Mouse (Mus musculus) MEL (cell line): ENCODE results near the gene Bcas3. TPM values are rescaled to one million over a fixed set of nuclear protein-coding genes. Genes with fewer than 3 reads are reported as not detected.

Experiments
- DNase-seq: peaks from one replicate; pipeline ENCODE4 v3.0.0; 2011; ENCODE audit warnings: low read depth, low spot score
- H3K27ac ChIP-seq: 2 replicates; pipeline ENCODE4 v1.5.1; 2012; ENCODE audit warnings: low read depth, mild to moderate bottlenecking, control low read depth, low read length, moderate library complexity; ENCODE audit not compliant: control insufficient read depth
- H3K27me3 ChIP-seq, 2 experiments: fragments of 150-350 bp in 1 of 2; sonication (generic) in 1 of 2; 2 replicates each; pipeline ENCODE4 v1.6.1; 2012; ENCODE audit warnings: low read length in 2 of 2, mild to moderate bottlenecking in 2 of 2, improper control_type of control experiment in 1 of 2, moderate library complexity in 1 of 2; ENCODE audit not compliant: insufficient read depth in 2 of 2, control insufficient read depth in 1 of 2
- H3K36me3 ChIP-seq, 2 experiments: 2 replicates each; pipeline ENCODE4 v1.6.1; 2012 to 2014; ENCODE audit warnings: low read length in 2 of 2, improper control_type of control experiment in 1 of 2, inconsistent platforms in 1 of 2, mild to moderate bottlenecking in 1 of 2; ENCODE audit not compliant: insufficient read depth in 2 of 2, control insufficient read depth in 1 of 2
- H3K4me1 ChIP-seq, 2 experiments: fragments of 150-350 bp in 1 of 2; sonication (generic) in 1 of 2; 2 replicates each; pipeline ENCODE4 v1.6.1; 2012; ENCODE audit warnings: low read length in 2 of 2, improper control_type of control experiment in 1 of 2, mild to moderate bottlenecking in 1 of 2; ENCODE audit not compliant: insufficient read depth in 2 of 2, control insufficient read depth in 1 of 2
- H3K4me3 ChIP-seq, 2 experiments: fragments of 150-350 bp in 1 of 2; sonication (generic) in 1 of 2; 2 replicates each; pipeline ENCODE4 v1.5.1; 2012; ENCODE audit warnings: low read depth in 2 of 2, low read length in 2 of 2, mild to moderate bottlenecking in 2 of 2, moderate library complexity in 2 of 2, control low read depth in 1 of 2, improper control_type of control experiment in 1 of 2; ENCODE audit not compliant: control insufficient read depth in 1 of 2, insufficient read depth in 1 of 2
- H3K79me2 ChIP-seq: 2 replicates; pipeline ENCODE4 v1.6.1; 2012; ENCODE audit warnings: mild to moderate bottlenecking, low read length, moderate library complexity; ENCODE audit not compliant: control insufficient read depth, poor library complexity, insufficient read depth
- H3K9ac ChIP-seq: 2 replicates; pipeline ENCODE4 v1.6.1; 2012; ENCODE audit warnings: low read depth, mild to moderate bottlenecking, control low read depth, low read length, moderate library complexity; ENCODE audit not compliant: control insufficient read depth, poor library complexity, severe bottlenecking
- H3K9me3 ChIP-seq: fragments of 150-350 bp; sonication (generic); replicated peaks from 2 replicates; pipeline ENCODE4 v1.6.1; 2012; ENCODE audit warnings: mild to moderate bottlenecking, low read length, improper control_type of control experiment, moderate library complexity; ENCODE audit not compliant: insufficient read depth
- CHD2 ChIP-seq: IDR thresholded peaks from 2 replicates; pipeline ENCODE4 v1.6.1; 2011; ENCODE audit warnings: low read length, improper control_type of control experiment
- CTCF ChIP-seq, 3 experiments: IDR thresholded peaks in 2 of 3; conservative IDR thresholded peaks in 1 of 3; 2 replicates each; pipeline ENCODE4 v1.5.1; 2011 to 2012; ENCODE audit warnings: low read length in 3 of 3, low read depth in 2 of 3, mild to moderate bottlenecking in 2 of 3, improper control_type of control experiment in 1 of 3, inconsistent platforms in 1 of 3, mixed read lengths in 1 of 3, moderate library complexity in 1 of 3; ENCODE audit not compliant: control insufficient read depth in 1 of 3, insufficient read depth in 1 of 3, poor library complexity in 1 of 3, severe bottlenecking in 1 of 3
- E2F4 ChIP-seq: IDR thresholded peaks from 2 replicates; pipeline ENCODE4 v1.6.1; 2011; ENCODE audit warnings: low read depth, low read length, improper control_type of control experiment, borderline replicate concordance
- ETS1 ChIP-seq: IDR thresholded peaks from 2 replicates; pipeline ENCODE4 v1.6.1; 2012; ENCODE audit warnings: low read depth, mild to moderate bottlenecking, inconsistent platforms, low read length, improper control_type of control experiment, moderate library complexity
- GABPA ChIP-seq: IDR thresholded peaks from 2 replicates; pipeline ENCODE4 v1.6.1; 2012; ENCODE audit warnings: low read depth, mild to moderate bottlenecking, inconsistent platforms, low read length, improper control_type of control experiment, moderate library complexity
- JUND ChIP-seq: IDR thresholded peaks from 2 replicates; pipeline ENCODE4 v1.6.1; 2011; ENCODE audit warnings: low read depth, mild to moderate bottlenecking, improper control_type of control experiment, low read length
- KAT2A ChIP-seq: conservative IDR thresholded peaks from 2 replicates; pipeline ENCODE4 v1.6.1; 2012; ENCODE audit warnings: low read depth, low read length, improper control_type of control experiment, inconsistent platforms
- MAFK ChIP-seq: IDR thresholded peaks from 2 replicates; pipeline ENCODE4 v1.6.1; 2011; ENCODE audit warnings: low read depth, mild to moderate bottlenecking, low read length, improper control_type of control experiment, borderline replicate concordance
- MAX ChIP-seq: IDR thresholded peaks from 2 replicates; pipeline ENCODE4 v1.6.1; 2011; ENCODE audit warnings: low read length, improper control_type of control experiment
- MEF2A ChIP-seq: IDR thresholded peaks from 2 replicates; pipeline ENCODE4 v1.6.1; 2014; ENCODE audit warnings: low read depth, mild to moderate bottlenecking, inconsistent platforms, low read length, improper control_type of control experiment; ENCODE audit not compliant: poor library complexity, insufficient replicate concordance, severe bottlenecking; ENCODE audit errors: extremely low read depth
- MXI1 ChIP-seq: IDR thresholded peaks from 2 replicates; pipeline ENCODE4 v1.6.1; 2011; ENCODE audit warnings: mild to moderate bottlenecking, low read depth, low read length, improper control_type of control experiment
- MYB ChIP-seq: IDR thresholded peaks from 2 replicates; pipeline ENCODE4 v1.6.1; 2011; ENCODE audit warnings: mild to moderate bottlenecking, low read depth, low read length, improper control_type of control experiment
- RAD21 ChIP-seq: IDR thresholded peaks from 2 replicates; pipeline ENCODE4 v1.6.1; 2011; ENCODE audit warnings: mild to moderate bottlenecking, low read depth, low read length, improper control_type of control experiment
- SIN3A ChIP-seq: IDR thresholded peaks from 2 replicates; pipeline ENCODE4 v1.6.1; 2012; ENCODE audit warnings: low read length, improper control_type of control experiment, inconsistent platforms
- USF1 ChIP-seq: IDR thresholded peaks from 2 replicates; pipeline ENCODE4 v1.6.1; 2014; ENCODE audit warnings: low read depth, mild to moderate bottlenecking, inconsistent platforms, low read length, improper control_type of control experiment, moderate library complexity
- USF2 ChIP-seq, 2 experiments: IDR thresholded peaks; 2 replicates each; pipeline ENCODE4 v1.6.1; 2011 to 2012; ENCODE audit warnings: improper control_type of control experiment in 2 of 2, low read length in 2 of 2, borderline replicate concordance in 1 of 2, inconsistent platforms in 1 of 2, low read depth in 1 of 2, mild to moderate bottlenecking in 1 of 2; ENCODE audit not compliant: insufficient read depth in 1 of 2
- ZC3H11A ChIP-seq: IDR thresholded peaks from 2 replicates; pipeline ENCODE4 v1.6.1; 2012; ENCODE audit warnings: low read depth, mild to moderate bottlenecking, inconsistent platforms, low read length, improper control_type of control experiment
- ZNF384 ChIP-seq: IDR thresholded peaks from 2 replicates; pipeline ENCODE4 v1.6.1; 2012; ENCODE audit warnings: low read depth, mild to moderate bottlenecking, inconsistent platforms, low read length, improper control_type of control experiment
- polyA plus RNA-seq, 2 experiments: library from polyadenylated mRNA; stranded (reverse) in 1 of 2; unstranded in 1 of 2; fragments of >175 nt in 1 of 2; fragments of >200 nt in 1 of 2; gene quantifications; 2 replicates each; pipeline versions ENCODE4 v1.2.1 to v1.2.4; 2012; ENCODE audit warnings: low replicate concordance in 2 of 2, low read depth in 1 of 2; ENCODE audit not compliant: insufficient read length in 2 of 2, insufficient read depth in 1 of 2, missing spikeins in 1 of 2
- total RNA-seq: library from RNA; depleted of rRNA; stranded (reverse); fragments of 300-350 nt; gene quantifications from 2 replicates; pipeline ENCODE4 v1.2.3, GENCODE M21; 2012

Bcas3 gene
- total and polyA plus RNA-seq, 3 experiments: 8.6 to 14.7 TPM; not detected in 1

DNA sequence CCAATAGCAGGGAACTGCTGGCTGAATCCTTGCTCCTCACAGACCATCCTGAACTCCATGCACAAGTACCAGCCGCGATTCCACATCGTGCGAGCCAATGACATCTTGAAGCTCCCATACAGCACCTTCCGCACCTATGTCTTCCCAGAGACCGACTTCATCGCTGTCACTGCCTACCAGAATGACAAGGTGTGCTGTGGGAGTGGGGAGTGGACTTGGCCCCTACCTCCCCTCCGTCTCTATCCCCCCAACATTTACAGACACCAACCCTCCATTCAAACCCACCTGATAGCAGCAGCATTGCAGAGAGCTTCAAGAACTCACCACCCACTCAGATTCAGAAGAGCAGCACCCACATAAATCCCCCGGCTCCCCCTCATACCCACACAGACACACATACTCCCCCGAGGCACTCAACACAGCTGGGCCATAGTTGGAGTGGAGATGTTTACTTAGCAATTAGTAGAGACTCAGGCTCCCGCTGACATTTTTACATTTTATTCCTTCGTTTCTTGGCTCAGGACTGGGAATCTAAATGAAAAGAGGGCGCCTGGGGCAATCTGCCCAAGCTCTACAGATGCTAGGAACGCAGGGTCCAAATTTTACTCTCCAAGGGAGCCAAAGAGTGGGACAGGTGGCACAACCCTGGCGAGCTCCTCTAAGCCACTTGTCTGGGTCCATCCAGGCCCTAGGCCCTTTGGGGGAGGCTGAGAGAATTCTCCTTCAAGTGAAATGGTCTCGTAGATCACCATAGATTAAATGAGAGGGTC, 483.0 kb downstream of the Bcas3 start:
- H3K27ac ChIP-seq: no peak overlapping the region
- DNase-seq: no peak
- no peaks in the 10 kb centered on the region for H3K36me3 ChIP-seq
- H3K9me3 ChIP-seq: no peaks in the 10 kb centered on the region
- H3K4me1 ChIP-seq: no peaks in the 10 kb centered on the region
- H3K79me2 ChIP-seq: no peaks in the 10 kb centered on the region
- no peak overlapping the region for H3K9ac ChIP-seq
- H3K27me3 ChIP-seq: no peaks in the 10 kb centered on the region
- no peak for TF ChIP-seq MXI1
- TF ChIP-seq JUND: no peak
- TF ChIP-seq USF1: no peak
- no peak for TF ChIP-seq GABPA
- no peak for TF ChIP-seq ZNF384
- no peak for TF ChIP-seq E2F4
- no peak for TF ChIP-seq MEF2A
- H3K4me3 ChIP-seq: no peak overlapping the region

DNA sequence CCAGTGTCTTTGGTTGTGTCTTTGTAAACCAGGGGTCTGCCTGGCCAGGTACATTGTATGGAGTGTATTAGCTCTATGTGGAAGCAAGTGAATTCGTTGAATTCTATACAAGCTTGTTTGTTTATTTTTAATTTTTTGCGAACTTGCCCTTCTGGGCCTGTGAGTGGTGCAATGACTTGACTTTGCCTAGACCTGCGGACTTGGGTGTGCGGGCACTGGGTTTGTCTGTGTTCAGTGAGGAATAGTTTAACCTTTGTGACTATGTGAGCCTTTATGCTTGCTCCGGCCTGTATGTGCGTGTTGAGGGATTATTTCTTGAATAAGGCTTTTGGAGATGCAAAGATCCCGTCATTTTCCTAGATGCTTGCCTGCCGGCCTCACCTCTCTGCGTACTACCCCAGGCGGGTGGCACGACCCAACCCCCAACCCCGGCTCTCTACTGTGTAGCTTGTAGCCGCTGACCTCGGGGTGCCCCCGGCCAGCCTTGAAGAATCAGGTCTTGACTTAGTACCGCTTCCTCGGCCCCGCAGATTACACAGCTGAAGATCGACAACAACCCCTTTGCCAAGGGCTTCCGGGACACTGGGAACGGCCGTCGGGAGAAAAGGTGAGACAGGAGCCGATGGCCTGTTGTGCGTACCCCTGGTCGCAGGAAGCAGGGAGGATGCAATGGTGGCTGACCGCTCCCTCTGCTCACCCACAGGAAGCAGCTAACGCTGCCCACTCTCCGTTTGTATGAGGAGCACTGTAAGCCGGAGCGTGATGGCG, 483.7 kb downstream of the Bcas3 start:
- H3K9ac ChIP-seq: no peak overlapping the region
- no peak overlapping the region for H3K27ac ChIP-seq
- no peaks in the 10 kb centered on the region; the same call in 1 of the 2 replicates for H3K79me2 ChIP-seq
- H3K9me3 ChIP-seq: no peaks in the 10 kb centered on the region
- no peak for TF ChIP-seq KAT2A
- no peak for TF ChIP-seq MAX
- no peak for TF ChIP-seq ZC3H11A
- no peak for TF ChIP-seq MEF2A
- TF ChIP-seq ETS1: no peak
- no peak for TF ChIP-seq MYB
- TF ChIP-seq CHD2: no peak
- TF ChIP-seq, all 39 proteins: peak for 0
- Histone ChIP-seq H3K4me1 (no peaks in the 10 kb centered on the region), H3K4me3 (no peak overlapping the region), H3K27me3 (no peaks in the 10 kb centered on the region), H3K36me3 (no peaks in the 10 kb centered on the region)
- no peak for DNase-seq

GRCm38 (mm10) chr11:85837291-85837647, 484.3 kb downstream of the Bcas3 start:
- H3K9me3 ChIP-seq: no peaks in the 10 kb centered on the region
- no peak overlapping the region for H3K27ac ChIP-seq
- H3K79me2 ChIP-seq: no peaks in the 10 kb centered on the region; the same call in 1 of the 2 replicates
- DNase-seq: no peak
- no peak overlapping the region for H3K4me3 ChIP-seq
- TF ChIP-seq ZNF384: no peak
- TF ChIP-seq CTCF (IDR thresholded peaks at IDR 0.05 in 2 of 3, conservative IDR thresholded peaks at IDR 0.05 in 1 of 3; ENCODE audit: control insufficient read depth in 1 of 3, insufficient read depth in 1 of 3, low read depth in 2 of 3, low read length in 3 of 3, poor library complexity in 1 of 3, severe bottlenecking in 1 of 3): no peak
- no peak for TF ChIP-seq RAD21
- TF ChIP-seq SIN3A: no peak
- TF ChIP-seq MAFK: no peak
- TF ChIP-seq USF2 (IDR thresholded peaks at IDR 0.05; ENCODE audit: borderline replicate concordance in 1 of 2, insufficient read depth in 1 of 2, low read depth in 1 of 2, low read length in 2 of 2): no peak
- TF ChIP-seq ZC3H11A: no peak
- no peak for TF ChIP-seq MXI1
- no peak for TF ChIP-seq KAT2A
- TF ChIP-seq, all 39 proteins: peak for 0
- no peaks in the 10 kb centered on the region for H3K36me3 ChIP-seq
- H3K27me3 ChIP-seq: no peaks in the 10 kb centered on the region
- H3K9ac ChIP-seq: no peak overlapping the region
- H3K4me1 ChIP-seq: no peaks in the 10 kb centered on the region
